Mouse (Mus musculus): ENCODE results near the gene Hadh.

DNA sequence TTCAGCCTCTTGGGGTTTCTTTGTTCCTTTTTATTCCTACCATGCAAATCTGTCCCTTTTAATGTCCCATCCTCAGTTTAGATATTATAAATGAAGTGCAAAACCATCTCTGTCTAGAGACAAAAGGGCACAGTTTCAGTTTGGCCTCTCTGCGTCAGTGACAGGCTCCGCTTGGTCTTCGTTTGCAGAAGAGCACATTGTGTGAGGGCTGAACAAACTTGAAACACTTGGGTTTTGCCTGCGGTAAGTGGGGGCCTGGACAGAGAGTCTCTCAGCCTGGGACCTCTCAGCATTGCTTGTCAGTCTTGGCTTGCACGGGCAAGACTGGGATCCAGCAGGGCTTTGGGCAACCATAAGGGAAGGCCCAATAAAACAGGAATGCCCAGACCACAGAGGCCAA is 85.7 kb downstream of the Hadh start:
- no peak for TF ChIP-seq EP300 (optimal IDR thresholded peaks at IDR 0.05)
- no peak for TF ChIP-seq CTCF (IDR thresholded peaks at IDR 0.05; ENCODE audit: low read depth)
